Mouse (Mus musculus): Measurements from ENCODE around the gene Zranb3.

DNA sequence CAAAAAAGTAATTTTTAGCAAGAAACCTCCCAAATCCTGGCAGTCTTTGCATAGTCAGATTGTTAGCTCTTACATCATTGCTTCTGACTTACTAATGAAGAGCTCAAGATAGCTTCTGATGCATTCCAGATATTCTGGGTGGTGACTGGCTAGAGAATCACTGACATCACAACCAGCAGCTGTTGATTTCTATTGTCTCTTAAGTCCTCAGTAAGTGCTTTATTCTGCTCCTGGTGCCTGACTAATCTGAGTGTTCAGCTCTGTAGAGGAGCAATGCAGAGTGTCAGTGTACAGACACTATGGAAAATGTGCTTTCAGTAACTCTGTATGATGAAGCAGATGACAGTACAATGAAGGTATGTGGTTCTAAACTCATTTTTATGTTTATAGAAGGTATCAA is 38.9 kb upstream of the Zranb3 start:
- TF ChIP-seq POLR2A (IDR thresholded peaks at IDR 0.05; ENCODE audit: extremely low read depth, insufficient read depth, low read length): no peak
- TF ChIP-seq CTCF (IDR thresholded peaks at IDR 0.05; ENCODE audit: low read depth, low read length): no peak
